Mouse (Mus musculus) embryonic facial prominence, embryonic 14.5 days (tissue): Measurements from ENCODE around the gene Arhgap30. TPM values are rescaled to one million over a fixed set of nuclear protein-coding genes. Genes with fewer than 3 reads are reported as not detected.

ENCODE experiments used
- ATAC-seq: fragments of 200-750 bp; cut with Nextera tagmentation; 2 replicates; pipeline ENCODE4 v1.8.0; 2017; ENCODE audit warnings: low read depth, moderate number of reproducible peaks, moderate TSS enrichment
- DNase-seq: peaks from one replicate; pipeline ENCODE4 v3.0.0-alpha.2; 2015; ENCODE audit warnings: low spot score
- H3K27ac ChIP-seq: fragments of 300-500 bp; sonication (generic); replicated peaks from 2 replicates; pipeline ENCODE4 v1.5.1; 2014; ENCODE audit warnings: low read depth, mild to moderate bottlenecking, low read length, moderate library complexity
- H3K27me3 ChIP-seq: fragments of 300-500 bp; sonication (generic); replicated peaks from 2 replicates; pipeline ENCODE4 v1.6.1; 2014; ENCODE audit warnings: low read length; ENCODE audit not compliant: control insufficient read depth, insufficient read depth
- H3K36me3 ChIP-seq: fragments of 300-500 bp; sonication (generic); 2 replicates; pipeline ENCODE4 v1.6.1; 2014; ENCODE audit warnings: low read length, mixed read lengths; ENCODE audit not compliant: control insufficient read depth, insufficient read depth
- H3K4me1 ChIP-seq: fragments of 300-500 bp; sonication (generic); 2 replicates; pipeline ENCODE4 v1.6.1; 2014; ENCODE audit warnings: antibody characterized with exemption, low read length; ENCODE audit not compliant: control insufficient read depth, insufficient read depth
- H3K4me2 ChIP-seq: fragments of 300-500 bp; sonication (generic); 2 replicates; pipeline ENCODE4 v1.6.1; 2014; ENCODE audit warnings: low read depth, mild to moderate bottlenecking, low read length, moderate library complexity, mixed read lengths
- H3K4me3 ChIP-seq: fragments of 300-500 bp; sonication (generic); 2 replicates; pipeline ENCODE4 v1.5.1; 2014; ENCODE audit warnings: low read depth, mild to moderate bottlenecking, low read length
- H3K9ac ChIP-seq: fragments of 300-500 bp; sonication (generic); 2 replicates; pipeline ENCODE4 v1.6.1; 2014; ENCODE audit warnings: low read depth, mild to moderate bottlenecking, low read length, moderate library complexity, mixed read lengths
- H3K9me3 ChIP-seq: fragments of 300-500 bp; sonication (generic); 2 replicates; pipeline ENCODE4 v1.6.1; 2016; ENCODE audit warnings: low read length; ENCODE audit not compliant: control insufficient read depth
- WGBS: fragments of 180-500 bp; shearing (Covaris S2); extraction: QIAGEN DNeasy Blood & Tissue Kit; methylation state at CpG from one replicate; pipeline ENCODE4 v1.1.7; 2014; 5-methylcytosine and 5-hydroxymethylcytosine counted together
- polyA plus RNA-seq: library from polyadenylated mRNA; unstranded; fragments of >200 nt; fragmentation: Nextera tagmentation; extraction: Ambion mirVana; gene quantifications from 2 replicates; pipeline ENCODE4 v1.2.1, GENCODE M21; 2014

Arhgap30 gene
- polyA plus RNA-seq, 1 experiment from 2014 or later: 2.0 TPM

DNA sequence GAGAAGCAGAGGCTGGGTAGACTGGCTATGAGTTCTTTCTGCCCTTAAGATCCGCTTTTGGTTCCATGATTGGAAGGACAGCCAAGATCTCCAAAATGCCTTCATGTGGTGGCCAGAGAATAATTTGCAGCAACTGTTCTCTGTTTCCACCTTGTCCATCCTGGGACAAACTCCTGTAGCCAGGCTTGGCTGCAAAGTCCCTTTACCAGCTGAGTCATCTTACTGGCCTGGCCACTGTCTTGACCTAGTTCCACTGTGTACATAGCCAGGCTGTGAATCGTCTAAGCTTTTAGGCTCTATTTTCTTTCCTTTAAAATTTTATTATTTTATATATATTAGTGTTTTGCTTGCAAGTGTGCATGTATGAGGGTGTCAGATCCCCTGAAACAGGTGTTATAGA, 39.5 kb upstream of the Arhgap30 start:
- Histone ChIP-seq H3K4me3 (no peak overlapping the region), H3K4me1 (0 out of 2 replicates have a peak, but pooled peaks cover 4% of the 10 kb centered on the region), H3K9ac (no peak overlapping the region), H3K4me2 (no peak overlapping the region), H3K27ac (no peak overlapping the region), H3K27me3 (no peaks in the 10 kb centered on the region), H3K9me3 (no peaks in the 10 kb centered on the region), H3K36me3 (no peaks in the 10 kb centered on the region)
- no peak for ATAC-seq
- 95% methylated on average over 2 of the region's 2 CpGs for WGBS
- no peak for DNase-seq

DNA sequence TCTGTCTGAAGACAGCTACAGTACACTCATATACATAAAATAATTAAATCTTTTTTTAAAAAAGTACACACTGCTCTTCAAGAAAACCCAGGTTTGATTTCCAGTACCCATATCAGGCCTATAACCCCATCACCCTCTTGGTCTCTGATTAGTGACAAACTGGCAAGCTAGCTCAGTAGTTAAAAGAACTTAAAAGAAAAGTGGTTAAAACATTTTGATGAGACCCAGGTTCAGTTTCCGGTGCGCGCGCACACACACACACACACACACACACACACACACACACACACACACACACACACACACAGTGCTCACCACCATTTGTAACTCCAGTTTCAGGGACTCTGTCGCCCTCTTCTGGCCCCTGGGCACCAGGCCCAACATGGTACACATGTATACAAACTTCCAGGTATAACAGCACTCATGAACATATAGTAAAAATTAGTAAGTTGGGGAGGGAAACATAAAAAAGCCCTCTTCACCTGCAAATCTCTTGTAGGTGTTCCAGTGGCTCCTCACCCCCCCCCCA, 32.9 kb upstream of the Arhgap30 start:
- H3K27me3 ChIP-seq: no peaks in the 10 kb centered on the region
- H3K9ac ChIP-seq: no peak overlapping the region
- H3K4me2 ChIP-seq: no peak overlapping the region
- H3K9me3 ChIP-seq: 0 out of 2 replicates have a peak, but pooled peaks cover 3% of the 10 kb centered on the region
- no peak for DNase-seq
- H3K27ac ChIP-seq: no peak overlapping the region
- ATAC-seq: no peak
- H3K4me1 ChIP-seq: 0 out of 2 replicates have a peak, but pooled peaks cover 3% of the 10 kb centered on the region
- no peak overlapping the region for H3K4me3 ChIP-seq
- peaks cover 12% of the 10 kb centered on the region for H3K36me3 ChIP-seq
- 90% methylated on average over 5 of the region's 5 CpGs for WGBS

DNA sequence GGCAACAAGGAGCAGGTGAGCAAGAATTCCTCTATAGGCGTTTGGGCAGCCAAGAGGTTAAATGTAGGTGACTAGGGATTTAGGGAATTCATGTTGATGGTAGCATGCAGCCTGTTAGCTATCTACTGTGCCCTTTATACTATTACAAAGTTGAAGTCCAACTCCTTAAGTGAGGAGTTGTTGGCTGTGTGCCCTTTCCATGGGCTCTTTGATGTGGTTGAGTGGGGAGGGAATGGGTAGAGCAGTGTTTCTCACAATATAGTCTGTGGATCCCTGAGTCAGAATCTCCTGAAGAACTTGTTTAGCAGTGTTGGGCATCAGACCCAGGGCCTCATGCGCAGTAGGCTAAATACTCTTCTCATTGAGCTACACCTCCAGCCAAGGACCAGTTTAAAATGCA, 31.9 kb upstream of the Arhgap30 start:
- no peak overlapping the region for H3K4me3 ChIP-seq
- H3K36me3 ChIP-seq: peaks cover 12% of the 10 kb centered on the region
- H3K9ac ChIP-seq: no peak overlapping the region
- ATAC-seq (no peak), DNase-seq (no peak)
- H3K4me2 ChIP-seq: no peak overlapping the region
- no peak overlapping the region for H3K27ac ChIP-seq
- 0 out of 2 replicates have a peak, but pooled peaks cover 3% of the 10 kb centered on the region for H3K4me1 ChIP-seq
- 84% methylated on average over 2 of the region's 2 CpGs for WGBS
- no peaks in the 10 kb centered on the region for H3K27me3 ChIP-seq
- H3K9me3 ChIP-seq: 0 out of 2 replicates have a peak, but pooled peaks cover 3% of the 10 kb centered on the region

DNA sequence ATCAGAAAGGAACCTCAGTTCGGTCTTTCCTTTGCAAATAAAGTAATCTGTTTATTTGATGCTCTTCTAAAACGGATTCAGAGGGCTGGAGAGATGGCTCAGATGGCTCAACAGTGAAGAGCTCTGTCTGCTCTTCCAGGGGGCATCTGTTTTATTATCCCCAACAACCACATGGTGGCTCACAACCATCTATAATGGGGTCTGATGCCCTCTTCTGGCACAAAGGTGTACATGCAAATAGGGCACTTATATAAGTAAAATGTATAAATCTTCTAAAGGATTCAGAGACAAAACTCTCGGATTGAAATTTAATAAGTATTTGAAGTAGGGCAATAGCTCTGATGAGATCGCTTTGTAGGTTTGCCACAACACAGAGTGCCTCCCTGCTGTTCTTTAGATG, 30.3 kb upstream of the Arhgap30 start:
- 75% methylated on average over 4 of the region's 4 CpGs for WGBS
- Histone ChIP-seq H3K9ac (no peak overlapping the region), H3K4me2 (no peak overlapping the region), H3K9me3 (0 out of 2 replicates have a peak, but pooled peaks cover 3% of the 10 kb centered on the region), H3K4me3 (no peak overlapping the region), H3K27ac (no peak overlapping the region), H3K36me3 (peaks cover 12% of the 10 kb centered on the region), H3K4me1 (0 out of 2 replicates have a peak, but pooled peaks cover 3% of the 10 kb centered on the region), H3K27me3 (no peaks in the 10 kb centered on the region)
- DNase-seq (peak; percentile 65), ATAC-seq (no peak)

DNA sequence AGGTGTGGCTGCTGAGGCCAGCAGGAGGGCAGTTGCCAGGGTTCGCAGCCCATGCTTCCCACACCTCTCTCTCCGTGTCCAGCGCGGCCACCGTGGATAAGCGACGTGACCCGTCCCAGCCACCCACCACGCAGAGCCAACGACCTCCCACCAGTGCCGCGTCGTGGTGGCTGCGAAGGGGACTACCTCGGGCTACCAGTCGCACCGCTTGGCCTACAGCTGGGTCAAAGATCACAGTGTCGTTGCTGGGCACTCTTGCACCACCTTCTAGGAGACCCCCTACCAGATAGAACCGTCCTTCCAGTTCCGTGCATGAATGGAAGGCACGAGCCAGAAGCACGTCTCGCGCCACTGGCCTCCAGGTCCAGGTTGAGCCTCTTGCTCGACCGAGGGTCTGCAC, 28.5 kb upstream of the Arhgap30 start:
- 10% methylated on average over 7 of the region's 26 CpGs for WGBS
- Histone ChIP-seq H3K36me3 (peaks cover 12% of the 10 kb centered on the region), H3K4me2 (peak overlapping the region; percentile 64), H3K9ac (peak overlapping the region; percentile 61), H3K4me3 (peak overlapping the region; percentile 46), H3K27me3 (no peaks in the 10 kb centered on the region), H3K9me3 (0 out of 2 replicates have a peak, but pooled peaks cover 3% of the 10 kb centered on the region), H3K4me1 (0 out of 2 replicates have a peak, but pooled peaks cover 3% of the 10 kb centered on the region), H3K27ac (no peak overlapping the region)
- DNase-seq (no peak), ATAC-seq (peak; percentile 23)

DNA sequence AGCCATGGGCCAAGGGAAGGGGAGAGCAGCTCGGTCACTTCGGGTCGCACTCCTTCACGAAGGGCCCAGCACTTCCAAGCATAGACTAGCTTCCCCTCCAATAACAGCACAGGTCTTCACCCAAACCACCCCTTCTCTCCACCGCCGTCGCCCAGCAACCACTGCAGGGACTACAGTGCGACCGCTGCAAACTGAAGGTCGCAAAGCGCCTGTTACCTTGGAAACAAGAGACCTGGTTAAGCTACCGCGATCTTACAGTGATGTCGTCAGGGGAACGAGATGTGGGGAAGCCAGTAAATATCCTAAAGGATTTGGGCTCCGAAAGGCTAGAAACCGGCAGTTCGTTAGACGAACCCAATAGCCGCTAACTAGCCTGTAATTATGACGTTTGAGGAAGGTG, 28.1 kb upstream of the Arhgap30 start, which contains the start of gene Klhdc9:
Gene Klhdc9, minus strand, starts transcription at position 143 of the 400 bp plus-strand sequence.
- DNase-seq: peak; percentile 97
- Histone ChIP-seq H3K27ac (no peak within 1 kb of the TSS; the same call in 1 of the 2 replicates), H3K4me1 (0 out of 2 replicates have a peak, but pooled peaks cover 3% of the 10 kb centered on the region), H3K36me3 (peaks cover 12% of the 10 kb centered on the region), H3K27me3 (no peaks in the 10 kb centered on the region), H3K4me3 (peak within 1 kb of the TSS; percentile 46), H3K4me2 (peak within 1 kb of the TSS; percentile 64), H3K9ac (peak within 1 kb of the TSS; percentile 61), H3K9me3 (0 out of 2 replicates have a peak, but pooled peaks cover 3% of the 10 kb centered on the region)
- WGBS: 1% methylated on average over 21 of the region's 21 CpGs
- peak; percentile 97 for ATAC-seq

DNA sequence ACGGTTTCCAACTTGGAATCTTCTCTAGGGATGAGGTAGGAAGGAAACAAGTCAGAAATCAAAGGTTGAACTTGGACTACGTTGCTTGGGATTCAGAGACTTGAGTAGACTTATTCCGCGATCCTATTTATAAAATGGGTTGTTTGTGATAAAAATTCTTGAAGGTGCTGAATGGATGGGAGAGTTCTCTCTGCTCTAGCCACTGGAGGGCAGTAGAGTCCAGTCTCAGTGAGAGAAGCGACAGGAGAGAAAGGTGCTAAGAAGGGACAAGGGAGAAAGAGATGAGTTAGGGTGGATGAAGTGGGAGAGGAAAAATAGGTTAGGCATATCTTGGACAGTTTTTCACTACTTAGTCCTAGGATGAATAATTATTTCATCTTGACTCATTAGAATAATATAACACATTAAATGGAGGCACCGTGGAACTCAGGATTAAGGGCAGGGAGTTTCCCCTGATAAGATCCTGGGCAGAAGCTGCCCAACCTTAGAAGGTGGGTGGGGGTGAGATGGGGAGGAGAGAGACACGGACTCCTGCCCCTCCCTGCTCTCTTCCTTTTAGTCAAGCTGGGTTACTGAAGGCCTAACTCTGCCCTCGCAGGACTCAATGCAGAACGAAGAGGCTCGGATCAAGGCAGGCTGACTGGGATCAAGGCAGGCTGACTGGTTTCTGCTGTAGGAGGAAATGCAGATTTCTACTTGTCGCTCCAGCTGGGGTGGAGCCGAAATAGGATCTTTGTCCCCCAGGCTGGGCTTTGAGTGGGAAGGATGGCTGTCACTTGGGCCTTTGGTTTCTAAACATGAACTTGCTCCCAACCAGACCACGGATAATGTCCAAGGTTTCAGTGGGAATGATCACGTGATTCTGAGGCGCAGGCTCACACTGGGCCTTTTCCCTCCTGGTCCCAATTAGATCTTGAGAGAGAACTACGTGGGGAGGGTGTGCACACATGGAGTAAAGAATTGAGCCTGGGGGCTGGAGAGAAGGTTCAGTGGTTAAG, 27.3 kb upstream of the Arhgap30 start:
- 0 out of 2 replicates have a peak, but pooled peaks cover 3% of the 10 kb centered on the region for H3K4me1 ChIP-seq
- peak; percentile 73 for ATAC-seq
- peak overlapping the region; percentile 46 for H3K4me3 ChIP-seq
- WGBS: 22% methylated on average over 16 of the region's 16 CpGs
- peak; percentile 86 for DNase-seq
- 0 out of 2 replicates have a peak, but pooled peaks cover 3% of the 10 kb centered on the region for H3K9me3 ChIP-seq
- peak overlapping the region; percentile 61 for H3K9ac ChIP-seq
- H3K36me3 ChIP-seq: peaks cover 11% of the 10 kb centered on the region
- H3K27me3 ChIP-seq: no peaks in the 10 kb centered on the region
- no peak overlapping the region; the same call in 1 of the 2 replicates for H3K27ac ChIP-seq
- peak overlapping the region; percentile 64 for H3K4me2 ChIP-seq

DNA sequence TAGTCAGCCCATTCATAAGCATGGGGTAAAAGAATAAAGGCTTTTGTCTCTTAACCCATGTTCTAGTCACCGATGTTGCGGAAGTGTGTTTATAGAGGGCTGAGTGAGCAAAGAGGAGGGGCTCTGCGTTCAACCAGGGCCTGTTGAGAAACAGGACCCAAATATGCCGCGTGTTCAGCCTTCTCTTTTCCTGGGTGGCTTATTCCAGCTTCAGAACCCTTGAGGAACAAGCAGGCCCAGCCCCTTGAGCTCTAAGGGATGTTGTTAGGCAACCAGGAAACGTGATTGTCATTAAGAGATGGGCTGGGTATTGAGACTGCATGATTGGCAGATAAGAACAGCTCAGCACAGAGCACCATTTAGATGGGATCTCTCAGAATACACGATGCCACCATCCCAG, 22.8 kb upstream of the Arhgap30 start:
- Histone ChIP-seq H3K27me3 (no peaks in the 10 kb centered on the region), H3K9me3 (no peaks in the 10 kb centered on the region), H3K27ac (no peak overlapping the region), H3K4me1 (no peaks in the 10 kb centered on the region), H3K9ac (no peak overlapping the region), H3K4me2 (no peak overlapping the region), H3K4me3 (no peak overlapping the region), H3K36me3 (no peaks in the 10 kb centered on the region)
- ATAC-seq (no peak), DNase-seq (no peak)
- WGBS: 61% methylated on average over 7 of the region's 7 CpGs
